16 mouse cellular contexts compared by ENCODE assay signal in genomic region chr15:83241497-83241896, GRCm38 (mm10). TPM values are rescaled to one million over a fixed set of nuclear protein-coding genes. Genes with fewer than 3 reads are reported as not detected.
"Had no signal": no experiment of that assay in that cellular context is flagged by ENCODE, and none has a peak within 500 bp of the region (broad histone marks: within the 10 kb centered on the region; RNA-seq: fewer than 3 reads in every experiment).

No protein-coding gene starts in this region.

- DNase-seq: liver; lung, adult 18-20 months; lung, postnatal 10 days; lung, postnatal 36 days; thymus, adult 18-20 months; thymus, postnatal 36 days had no signal

- H3K4me2 ChIP-seq: hindbrain, embryonic 15.5 days; limb, embryonic 13.5 days; liver, embryonic 12.5 days; liver, embryonic 15.5 days; lung, embryonic 15.5 days; midbrain, embryonic 13.5 days had no signal

- H3K4me3 ChIP-seq: hindbrain, embryonic 15.5 days; limb, embryonic 10.5 days; limb, embryonic 13.5 days; liver, embryonic 12.5 days; liver, embryonic 15.5 days; lung, embryonic 15.5 days; megakaryocyte, embryonic 14.5 days; midbrain, embryonic 10.5 days; midbrain, embryonic 13.5 days had no signal

- H3K9ac ChIP-seq: hindbrain, embryonic 15.5 days; limb, embryonic 13.5 days; liver, embryonic 12.5 days; liver, embryonic 15.5 days; lung, embryonic 15.5 days; midbrain, embryonic 13.5 days had no signal

- H3K27ac ChIP-seq: hindbrain, embryonic 15.5 days; limb, embryonic 10.5 days; limb, embryonic 13.5 days; liver, embryonic 12.5 days; liver, embryonic 15.5 days; lung, embryonic 15.5 days; midbrain, embryonic 10.5 days; midbrain, embryonic 13.5 days had no signal

- H3K9me3 ChIP-seq: hindbrain, embryonic 15.5 days; limb, embryonic 10.5 days; limb, embryonic 13.5 days; liver, embryonic 12.5 days; liver, embryonic 15.5 days; lung, embryonic 15.5 days; midbrain, embryonic 10.5 days; midbrain, embryonic 13.5 days had no signal

- H3K36me3 ChIP-seq: hindbrain, embryonic 15.5 days; limb, embryonic 10.5 days; limb, embryonic 13.5 days; liver, embryonic 12.5 days; liver, embryonic 15.5 days; lung, embryonic 15.5 days; midbrain, embryonic 10.5 days; midbrain, embryonic 13.5 days had no signal

- H3K4me1 ChIP-seq: hindbrain, embryonic 15.5 days; liver, embryonic 12.5 days; liver, embryonic 15.5 days; lung, embryonic 15.5 days; megakaryocyte, embryonic 14.5 days; midbrain, embryonic 13.5 days had no signal

- ATAC-seq: intestine, postnatal 0 days; liver, embryonic 12.5 days; midbrain, embryonic 13.5 days had no signal

- H3K27me3 ChIP-seq: hindbrain, embryonic 15.5 days; limb, embryonic 13.5 days; lung, embryonic 15.5 days; midbrain, embryonic 13.5 days had no signal

RNA-seq across cellular contexts. Expression of gene A4galt, which starts 10.1 kb away (rescaled TPM):
- polyA plus RNA-seq: limb, embryonic 10.5 days had no signal
